Mouse (Mus musculus): ENCODE data around the gene Polr2j. TPM values are rescaled to one million over a fixed set of nuclear protein-coding genes. Genes with fewer than 3 reads are reported as not detected.

Polr2j gene
- total RNA-seq (2021): 10 to 100 TPM; 61.5 to 63.4 TPM
- long read RNA-seq, experiment 1, transcript Polr2j-201 (4 exons, 646 nt): major isoform, 38 of 39 reads
- long read RNA-seq, experiment 1, partial matches to known transcripts: 0 of 39 reads
- long read RNA-seq, experiment 1, other reads (novel, unspliced or antisense): 1 of 39 reads
- long read RNA-seq, experiment 2, transcript Polr2j-201 (4 exons, 646 nt): major isoform, 40 of 44 reads
- long read RNA-seq, experiment 2, partial matches to known transcripts: 0 of 44 reads
- long read RNA-seq, experiment 2, other reads (novel, unspliced or antisense): 4 of 44 reads

- intact Hi-C loops (cut with DNase I): no loop called here
- DNase-seq: peak; percentile 97 to 98
Observed at GRCm38 (mm10) chr5:136115891-136116783, at the start of gene Polr2j. Polr2j (plus strand) TSS chr5:136116631.

GRCm38 (mm10) chr5:136069411-136069810 is 47.0 kb upstream of the Polr2j start:
- intact Hi-C loops (cut with DNase I): no loop called here
- DNase-seq: no peak

GRCm38 (mm10) chr5:136073051-136073450 is 43.4 kb upstream of the Polr2j start:
- DNase-seq: peak; percentile 29 to 30
- intact Hi-C loops (cut with DNase I): no loop called here

GRCm38 (mm10) chr5:136073526-136073925 is 42.9 kb upstream of the Polr2j start:
- intact Hi-C loops (cut with DNase I): no loop called here
- DNase-seq: no peak

- DNase-seq: no peak
- intact Hi-C loops (cut with DNase I): no loop called here
Observed at GRCm38 (mm10) chr5:136075076-136075475, 41.4 kb upstream of the Polr2j start.

GRCm38 (mm10) chr5:136076284-136076683 is 40.1 kb upstream of the Polr2j start:
- peak in 1 of 2 experiments; percentile 30 for DNase-seq
- intact Hi-C loops (cut with DNase I): no loop called here

- peak; percentile 22 to 23 for DNase-seq
- intact Hi-C loops (cut with DNase I): no loop called here
Observed at GRCm38 (mm10) chr5:136077001-136077550, 39.4 kb upstream of the Polr2j start.

DNA sequence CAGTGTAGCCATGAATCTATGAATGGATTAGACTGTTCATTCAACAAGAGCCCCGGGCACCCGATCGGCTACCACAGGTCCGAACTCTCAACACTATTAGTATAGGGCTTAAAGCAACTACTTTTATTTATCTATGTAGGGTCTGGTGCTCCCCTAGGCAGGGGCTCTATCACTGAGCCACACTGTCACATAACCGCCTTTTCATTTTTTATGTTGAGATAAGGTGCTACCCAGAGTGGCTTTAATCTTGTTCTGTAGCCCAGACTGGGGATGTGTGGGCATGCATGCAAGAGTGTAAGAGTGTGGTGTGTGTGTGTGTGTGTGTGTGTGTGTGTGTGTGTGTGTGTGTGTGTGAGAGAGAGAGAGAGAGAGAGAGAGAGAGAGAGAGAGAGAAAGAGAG is 38.3 kb upstream of the Polr2j start:
- intact Hi-C loops (cut with DNase I): no loop called here
- DNase-seq: no peak

- intact Hi-C loops (cut with DNase I): no loop called here
- DNase-seq: no peak
Observed at GRCm38 (mm10) chr5:136082345-136082744, 34.1 kb upstream of the Polr2j start.

- intact Hi-C loops (cut with DNase I): no loop called here
Observed at GRCm38 (mm10) chr5:136083669-136084107, 32.7 kb upstream of the Polr2j start, which contains the start of gene Rasa4. Rasa4 (plus strand) TSS chr5:136083916.

DNA sequence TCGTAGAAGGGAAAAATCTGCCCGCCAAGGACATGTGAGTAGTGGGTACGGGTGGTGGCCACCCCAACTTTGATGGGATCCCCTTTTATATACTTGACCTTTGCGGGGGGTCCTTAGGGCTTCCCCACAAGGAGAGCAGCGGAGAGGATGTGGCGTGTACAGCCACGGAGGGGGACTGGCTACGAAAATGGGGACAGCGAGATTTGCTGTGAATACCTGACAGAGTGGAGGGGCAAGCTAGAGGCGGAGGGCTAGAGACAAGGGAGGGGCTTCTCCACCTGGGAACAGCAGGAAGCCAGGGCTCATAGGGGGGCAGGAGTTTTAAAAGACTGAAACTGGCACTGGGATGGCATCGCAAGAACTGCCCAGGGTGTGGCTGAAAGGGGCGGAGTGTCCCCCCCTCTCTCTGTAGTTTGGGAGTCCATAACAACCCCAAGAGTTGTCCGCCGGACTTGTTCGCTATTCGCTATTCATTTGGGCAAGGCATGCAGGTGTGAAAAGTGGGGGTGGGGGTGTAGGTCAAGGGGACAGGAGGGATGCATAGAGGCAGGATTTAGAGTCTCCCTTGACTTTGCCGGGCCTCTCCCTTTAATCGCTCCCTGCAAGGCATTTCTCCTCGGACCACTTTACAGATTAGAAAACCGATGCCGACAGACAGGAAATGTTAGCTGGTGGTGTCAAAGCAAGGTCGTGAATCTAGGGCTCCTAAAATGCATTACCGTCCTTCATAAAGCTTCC is 32.1 kb upstream of the Polr2j start:
- no peak for DNase-seq
- intact Hi-C loops (cut with DNase I): no loop called here

More at GRCm38 (mm10) chr5:136083669-136084107, 32.7 kb upstream of the Polr2j start, which contains the start of gene Rasa4:
- peak; percentile 93 for DNase-seq

- DNase-seq: no peak
- intact Hi-C loops (cut with DNase I): no loop called here
Observed at GRCm38 (mm10) chr5:136084891-136085651, 31.4 kb upstream of the Polr2j start.

DNA sequence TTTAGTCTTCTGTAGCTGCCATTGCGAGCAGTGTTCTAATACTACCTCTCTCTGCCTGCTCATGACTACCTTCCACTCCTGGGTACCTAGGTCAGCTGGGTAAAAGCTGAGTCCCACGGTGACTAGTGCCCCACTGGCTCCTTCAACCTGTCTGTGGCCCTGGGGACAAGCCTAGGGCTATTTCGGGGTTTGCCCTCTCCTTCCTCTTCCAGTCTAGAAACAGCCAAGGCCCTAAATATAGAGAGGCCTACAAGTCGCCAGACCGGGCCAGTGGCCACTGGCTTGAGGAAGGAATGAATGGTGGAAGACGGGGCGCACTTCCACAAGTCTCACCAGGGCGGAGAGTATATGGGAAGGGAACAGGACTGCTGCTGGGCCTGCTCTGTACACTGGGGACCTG is 30.1 kb upstream of the Polr2j start:
- no peak for DNase-seq
- intact Hi-C loops (cut with DNase I): no loop called here

DNA sequence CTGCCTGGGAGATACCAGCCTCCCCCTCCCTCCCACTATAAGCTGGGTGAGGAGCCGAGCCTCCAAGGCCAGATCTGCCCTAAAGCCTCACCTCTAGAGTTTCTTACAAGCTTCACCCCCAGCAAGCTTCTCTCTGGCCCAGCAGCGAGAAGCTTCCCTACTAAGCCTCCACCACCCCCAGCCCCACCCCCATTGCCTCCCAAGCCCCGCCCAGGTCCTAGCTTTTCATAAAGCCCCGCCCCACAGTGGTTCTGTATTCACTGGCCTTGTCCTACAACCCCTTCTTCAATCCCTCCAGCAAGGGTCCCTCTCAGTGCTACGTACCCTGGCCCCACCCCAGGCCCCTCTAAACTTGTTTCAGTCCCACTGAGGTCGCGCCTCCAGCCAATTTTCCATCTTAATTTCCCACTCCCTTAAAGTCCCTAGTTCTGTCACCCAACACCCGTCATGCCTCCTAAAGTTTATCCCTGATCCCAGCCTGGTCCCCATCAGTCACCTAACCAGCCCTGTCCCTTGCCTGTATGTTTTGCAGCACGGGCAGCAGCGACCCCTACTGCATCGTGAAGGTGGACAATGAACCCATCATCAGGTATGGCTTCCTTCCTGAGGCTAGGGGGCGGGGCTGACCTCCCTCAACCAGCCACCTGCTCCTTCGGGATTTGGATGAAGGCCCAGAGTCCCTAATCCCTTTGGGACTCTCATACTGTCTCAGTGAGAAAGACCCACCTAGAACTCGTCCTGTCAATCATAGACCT is 27.4 kb upstream of the Polr2j start:
- no peak for DNase-seq
- intact Hi-C loops (cut with DNase I): loop anchor here (2.0 kb wide), 1 partner anchor 44 kb away; no protein-coding TSS in a partner anchor

GRCm38 (mm10) chr5:136091927-136092326 is 24.5 kb upstream of the Polr2j start:
- intact Hi-C loops (cut with DNase I): no loop called here
- no peak for DNase-seq

DNA sequence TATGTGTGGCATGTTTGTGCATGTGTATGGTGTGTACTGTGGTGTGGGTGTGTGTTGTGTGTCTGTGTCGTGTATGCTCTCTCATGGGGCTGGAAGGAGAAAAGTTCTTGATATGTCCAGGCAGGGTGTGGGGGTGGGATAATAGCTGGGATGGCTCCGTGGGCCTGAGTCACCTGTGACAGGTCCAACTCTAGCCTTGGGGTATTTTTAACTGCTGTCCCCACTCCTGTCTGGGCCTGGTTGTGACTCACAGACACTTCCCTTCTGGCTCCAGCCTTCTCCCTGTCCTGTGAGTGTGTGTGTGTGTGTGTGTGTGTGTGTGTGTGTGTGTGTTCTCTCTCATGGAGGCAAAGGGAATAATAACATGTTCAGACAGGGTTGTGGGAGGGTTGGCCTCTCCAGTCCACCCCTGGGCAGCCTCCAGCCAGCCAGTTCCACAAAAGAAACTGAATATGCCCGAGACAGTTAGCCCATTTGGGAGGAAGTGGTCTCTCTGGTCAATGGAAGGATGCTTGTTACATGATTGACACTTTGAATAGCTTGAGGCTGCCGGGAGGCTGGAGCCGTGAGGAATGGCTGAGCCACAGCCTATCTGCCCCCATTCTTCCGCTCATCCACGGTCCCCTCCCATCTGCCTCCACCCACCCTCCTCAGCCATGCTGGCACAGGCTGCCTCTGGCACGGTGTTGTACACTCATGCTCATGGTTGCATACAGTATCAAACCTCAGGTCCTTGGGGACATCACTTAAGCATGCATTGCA is 22.0 kb upstream of the Polr2j start:
- no peak for DNase-seq
- intact Hi-C loops (cut with DNase I): no loop called here

- DNase-seq: no peak
- intact Hi-C loops (cut with DNase I): no loop called here
Observed at GRCm38 (mm10) chr5:136095089-136095488, 21.3 kb upstream of the Polr2j start.

DNA sequence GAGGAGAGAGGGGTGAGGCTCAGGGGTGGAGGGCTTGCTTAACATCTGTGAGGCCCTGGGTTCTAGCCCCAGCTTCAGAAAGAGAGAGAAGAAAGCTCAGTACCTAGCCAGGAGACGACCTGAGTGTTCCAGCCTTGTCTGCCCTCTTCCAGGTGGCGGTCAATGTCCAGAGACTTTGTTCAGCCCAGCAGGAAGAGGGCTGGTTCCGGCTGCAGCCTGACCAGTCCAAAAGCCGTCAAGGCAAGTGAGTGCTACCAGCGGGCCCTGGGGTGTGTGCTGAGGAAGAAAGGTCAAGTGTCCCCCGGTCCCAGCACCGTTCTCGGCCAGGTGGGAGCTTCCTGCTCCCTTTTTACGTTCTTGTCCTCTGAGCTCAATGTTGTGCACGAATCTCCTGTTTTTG is 17.9 kb upstream of the Polr2j start:
- intact Hi-C loops (cut with DNase I): no loop called here
- DNase-seq: no peak
